Comparison of ENCODE assay signal across 7 mouse cellular contexts in the genomic region with DNA sequence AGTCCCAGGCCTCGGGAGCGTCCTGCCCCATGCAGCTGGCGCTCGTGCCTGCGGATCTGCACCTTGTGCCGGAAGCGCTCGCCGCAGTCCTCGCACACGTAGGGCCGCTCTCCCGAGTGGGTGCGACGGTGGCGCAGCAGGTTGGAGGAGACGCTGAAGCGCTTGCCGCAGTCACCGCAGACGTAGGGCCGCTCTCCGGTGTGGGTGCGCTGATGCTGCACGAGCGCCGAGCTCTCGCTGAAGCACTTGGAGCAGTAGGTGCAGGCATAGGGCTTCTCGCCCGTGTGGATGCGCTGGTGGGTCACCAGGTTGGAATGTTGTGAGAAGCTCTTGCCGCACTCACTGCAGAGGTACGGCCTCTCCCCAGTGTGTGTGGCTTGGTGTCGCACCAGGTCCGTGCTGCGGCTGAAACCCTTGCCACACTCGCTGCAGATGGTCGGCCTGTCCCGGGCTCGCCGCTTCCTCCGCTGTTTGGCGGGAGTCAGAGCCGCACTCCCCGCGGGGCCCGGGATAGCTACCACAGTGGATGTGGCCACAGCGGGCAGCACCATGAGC. TPM values are rescaled to one million over a fixed set of nuclear protein-coding genes. Genes with fewer than 3 reads are reported as not detected.
DNase-seq lines count a peak whose midpoint lies in the region; ATAC-seq lines count a peak whose summit lies in the region.

No protein-coding gene starts in this region.

- H3K4me2 ChIP-seq in lung, embryonic 16.5 days (ENCODE audit: low read depth, low read length): peak overlapping the region; percentile 51
- H3K4me2 ChIP-seq in midbrain, embryonic 16.5 days (ENCODE audit: low read length): peak overlapping the region; percentile 44

- ATAC-seq in lung, embryonic 16.5 days (ENCODE audit: low read depth): peak; percentile 34
- ATAC-seq in inflammation-experienced regulatory T-cells, adult 6 months: peak; percentile 50
- no peak for ATAC-seq in midbrain, embryonic 16.5 days

- peaks cover 59% of the 10 kb centered on the region for H3K27me3 ChIP-seq in lung, embryonic 16.5 days (ENCODE audit: control insufficient read depth, insufficient read depth, low read depth, low read length)
- peaks cover 46% of the 10 kb centered on the region for H3K27me3 ChIP-seq in midbrain, embryonic 16.5 days (ENCODE audit: control insufficient read depth, insufficient read depth, low read depth, low read length)

- H3K36me3 ChIP-seq in lung, embryonic 16.5 days (ENCODE audit: control insufficient read depth, insufficient read depth, low read length): no peaks in the 10 kb centered on the region
- no peaks in the 10 kb centered on the region for H3K36me3 ChIP-seq in midbrain, embryonic 16.5 days (ENCODE audit: control insufficient read depth, insufficient read depth, low read length)

- H3K9me3 ChIP-seq in lung, embryonic 16.5 days (ENCODE audit: control insufficient read depth, low read length): no peaks in the 10 kb centered on the region
- no peaks in the 10 kb centered on the region for H3K9me3 ChIP-seq in midbrain, embryonic 16.5 days (replicated peaks; ENCODE audit: control insufficient read depth, low read length, poor library complexity, severe bottlenecking)

- WGBS in lung, embryonic 16.5 days: 2% methylated on average over 48 of the region's 48 CpGs
- WGBS in midbrain, embryonic 16.5 days: 3% methylated on average over 48 of the region's 48 CpGs

- no peak for DNase-seq in lung, postnatal 10 days
- peak; percentile 28 for DNase-seq in embryo, embryonic 10.5 days (ENCODE audit: low spot score)
- no peak for DNase-seq in layer of hippocampus, postnatal 36 days
- DNase-seq in urinary bladder, postnatal 4 days (ENCODE audit: low spot score in 2 of 2): no peak

- H3K4me3 ChIP-seq in lung, embryonic 16.5 days (ENCODE audit: low read length): peak overlapping the region; percentile 36
- peak overlapping the region; percentile 20 for H3K4me3 ChIP-seq in midbrain, embryonic 16.5 days (ENCODE audit: low read depth, low read length)

- peaks cover 6% of the 10 kb centered on the region; the same call in 1 of the 2 replicates for H3K4me1 ChIP-seq in lung, embryonic 16.5 days (replicated peaks; ENCODE audit: control insufficient read depth, insufficient read depth, low read length)
- H3K4me1 ChIP-seq in midbrain, embryonic 16.5 days (ENCODE audit: control insufficient read depth, insufficient read depth, low read length): peaks cover 4% of the 10 kb centered on the region; the same call in 1 of the 2 replicates

- no peak overlapping the region for H3K27ac ChIP-seq in lung, embryonic 16.5 days (ENCODE audit: low read length)
- no peak overlapping the region for H3K27ac ChIP-seq in midbrain, embryonic 16.5 days (ENCODE audit: low read length)

- H3K9ac ChIP-seq in lung, embryonic 16.5 days (ENCODE audit: low read length): peak overlapping the region; percentile 7; the same call in 1 of the 2 replicates
- H3K9ac ChIP-seq in midbrain, embryonic 16.5 days (ENCODE audit: low read depth, low read length): 0 out of 2 replicates have a peak overlapping the region, but pooled peaks have one; percentile 46

RNA-seq across cellular contexts. Expression of a gene that starts 5.6 kb away (rescaled TPM):
- 0.05 TPM in 1 of 2 replicates, not detected in the other for polyA plus RNA-seq in lung, embryonic 16.5 days (2015; fragmentation: Nextera tagmentation; extraction: Ambion mirVana)
- polyA plus RNA-seq in inflammation-experienced regulatory T-cells, adult 6 months (2017; shearing (Covaris generic)): not detected
- polyA plus RNA-seq in midbrain, embryonic 16.5 days (2015; fragmentation: Nextera tagmentation; extraction: Ambion mirVana): 0.15 and 0.48 TPM in 2 replicates
- 1 to 10 TPM; 4.7 to 4.8 TPM for total RNA-seq in layer of hippocampus, postnatal 36 days (2021)

RNA-seq across cellular contexts. Expression of a gene that starts 18.0 kb away (rescaled TPM):
- 0.92 and 1.2 TPM in 2 replicates for polyA plus RNA-seq in lung, embryonic 16.5 days (2015; fragmentation: Nextera tagmentation; extraction: Ambion mirVana)
- under 1 TPM; 0.16 to 0.40 (median 0.34) TPM for polyA plus RNA-seq in inflammation-experienced regulatory T-cells, adult 6 months (2017; shearing (Covaris generic))
- polyA plus RNA-seq in midbrain, embryonic 16.5 days (2015; fragmentation: Nextera tagmentation; extraction: Ambion mirVana): 8.7 and 9.6 TPM in 2 replicates
- total RNA-seq in layer of hippocampus, postnatal 36 days (2021): 10 to 100 TPM; 21.4 to 22.3 TPM

RNA-seq across cellular contexts. Expression of a gene that starts 27.3 kb away (rescaled TPM):
- polyA plus RNA-seq in lung, embryonic 16.5 days (2015; fragmentation: Nextera tagmentation; extraction: Ambion mirVana): 32.3 and 33.0 TPM in 2 replicates
- polyA plus RNA-seq in inflammation-experienced regulatory T-cells, adult 6 months (2017; shearing (Covaris generic)): 1 to 10 TPM; 5.4 to 6.2 (median 5.6) TPM
- polyA plus RNA-seq in midbrain, embryonic 16.5 days (2015; fragmentation: Nextera tagmentation; extraction: Ambion mirVana): 25.3 and 31.3 TPM in 2 replicates
- total RNA-seq in layer of hippocampus, postnatal 36 days (2021): 10 to 100 TPM; 25.1 to 26.1 TPM

RNA-seq across cellular contexts. Expression of a gene that starts 41.2 kb away (rescaled TPM):
- 72.7 and 79.2 TPM in 2 replicates for polyA plus RNA-seq in lung, embryonic 16.5 days (2015; fragmentation: Nextera tagmentation; extraction: Ambion mirVana)
- polyA plus RNA-seq in inflammation-experienced regulatory T-cells, adult 6 months (2017; shearing (Covaris generic)): 10 to 100 TPM; 52.1 to 67.4 (median 67.2) TPM
- 70.4 and 71.7 TPM in 2 replicates for polyA plus RNA-seq in midbrain, embryonic 16.5 days (2015; fragmentation: Nextera tagmentation; extraction: Ambion mirVana)
- 10 to 100 TPM; 49.0 to 49.2 TPM for total RNA-seq in layer of hippocampus, postnatal 36 days (2021)

RNA-seq across cellular contexts. Expression of a gene that starts 52.9 kb away (rescaled TPM):
- polyA plus RNA-seq in lung, embryonic 16.5 days (2015; fragmentation: Nextera tagmentation; extraction: Ambion mirVana): 13.0 and 13.9 TPM in 2 replicates
- polyA plus RNA-seq in inflammation-experienced regulatory T-cells, adult 6 months (2017; shearing (Covaris generic)): 1 to 10 TPM; 3.9 to 5.7 (median 4.6) TPM
- 18.9 and 20.0 TPM in 2 replicates for polyA plus RNA-seq in midbrain, embryonic 16.5 days (2015; fragmentation: Nextera tagmentation; extraction: Ambion mirVana)
- 10 to 100 TPM; 33.0 to 35.7 TPM for total RNA-seq in layer of hippocampus, postnatal 36 days (2021)
